Mouse (Mus musculus) heart, embryonic 16.5 days (tissue): ENCODE data around the gene Hdac1. TPM values are rescaled to one million over a fixed set of nuclear protein-coding genes. Genes with fewer than 3 reads are reported as not detected.

ENCODE experiments used
- ATAC-seq: fragments of 200-750 bp; cut with Nextera tagmentation; replicated peaks from 2 replicates; pipeline ENCODE4 v1.8.0; 2017; ENCODE audit warnings: moderate number of reproducible peaks; ENCODE audit not compliant: insufficient read depth, low FRiP score; ENCODE audit errors: extremely low read depth
- H3K27ac ChIP-seq: fragments of 300-500 bp; sonication (generic); 2 replicates; pipeline ENCODE4 v1.5.1; 2014; ENCODE audit warnings: mild to moderate bottlenecking, low read length, control low read depth, moderate library complexity
- H3K27me3 ChIP-seq: fragments of 300-500 bp; sonication (generic); 2 replicates; pipeline ENCODE4 v1.6.1; 2014; ENCODE audit warnings: low read length, mixed read lengths; ENCODE audit not compliant: control insufficient read depth, insufficient read depth
- H3K36me3 ChIP-seq: fragments of 300-500 bp; sonication (generic); 2 replicates; pipeline ENCODE4 v1.6.1; 2014; ENCODE audit not compliant: control insufficient read depth, insufficient read depth
- H3K4me1 ChIP-seq: fragments of 300-500 bp; sonication (generic); 2 replicates; pipeline ENCODE4 v1.6.1; 2014; ENCODE audit warnings: low read length, mixed read lengths; ENCODE audit not compliant: control insufficient read depth, insufficient read depth
- H3K4me2 ChIP-seq: fragments of 300-500 bp; sonication (generic); 2 replicates; pipeline ENCODE4 v1.6.1; 2014; ENCODE audit warnings: low read depth, mild to moderate bottlenecking, control low read depth, low read length
- H3K4me3 ChIP-seq: fragments of 300-500 bp; sonication (generic); 2 replicates; pipeline ENCODE4 v1.5.1; 2014; ENCODE audit warnings: mild to moderate bottlenecking, control low read depth, low read length
- H3K9ac ChIP-seq: fragments of 300-500 bp; sonication (generic); 2 replicates; pipeline ENCODE4 v1.6.1; 2014; ENCODE audit warnings: low read length, control low read depth
- H3K9me3 ChIP-seq: fragments of 300-500 bp; sonication (generic); replicated peaks from 2 replicates; pipeline ENCODE4 v1.6.1; 2016; ENCODE audit warnings: low read length; ENCODE audit not compliant: control insufficient read depth
- WGBS: fragments of 180-500 bp; shearing (Covaris S2); extraction: QIAGEN DNeasy Blood & Tissue Kit; methylation state at CpG from one replicate; pipeline ENCODE4 v1.1.7; 2014; 5-methylcytosine and 5-hydroxymethylcytosine counted together
- polyA plus RNA-seq: library from polyadenylated mRNA; unstranded; fragments of >200 nt; fragmentation: Nextera tagmentation; extraction: Ambion mirVana; gene quantifications from 2 replicates; pipeline ENCODE4 v1.2.1, GENCODE M21; 2015

The Hdac1 gene
- polyA plus RNA-seq, 1 experiment from 2014 or later = 139 TPM

- Histone ChIP-seq H3K4me1 (0 out of 2 replicates have a peak, but pooled peaks cover 2% of the 10 kb centered on the region), H3K9ac (no peak overlapping the region), H3K27ac (no peak overlapping the region), H3K4me3 (no peak overlapping the region), H3K36me3 (no peaks in the 10 kb centered on the region), H3K9me3 (no peaks in the 10 kb centered on the region), H3K27me3 (no peaks in the 10 kb centered on the region), H3K4me2 (no peak overlapping the region)
- WGBS = 86% methylated on average over 7 of the region's 7 CpGs
- no peak for ATAC-seq
Observed at GRCm38 (mm10) chr4:129568366-129568765, 25.9 kb upstream of the Hdac1 start.

- H3K4me3 ChIP-seq = no peak overlapping the region
- WGBS = 77% methylated on average over 6 of the region's 6 CpGs
- H3K9me3 ChIP-seq = no peaks in the 10 kb centered on the region
- no peak overlapping the region for H3K4me2 ChIP-seq
- H3K27me3 ChIP-seq = no peaks in the 10 kb centered on the region
- ATAC-seq = no peak
- no peaks in the 10 kb centered on the region for H3K4me1 ChIP-seq
- H3K27ac ChIP-seq = no peak overlapping the region
- no peak overlapping the region for H3K9ac ChIP-seq
- H3K36me3 ChIP-seq = no peaks in the 10 kb centered on the region
Observed at GRCm38 (mm10) chr4:129565139-129565538, 22.6 kb upstream of the Hdac1 start.

- Histone ChIP-seq H3K9ac (no peak overlapping the region), H3K36me3 (no peaks in the 10 kb centered on the region), H3K9me3 (no peaks in the 10 kb centered on the region), H3K27ac (no peak overlapping the region), H3K4me1 (no peaks in the 10 kb centered on the region), H3K4me2 (no peak overlapping the region), H3K4me3 (no peak overlapping the region), H3K27me3 (no peaks in the 10 kb centered on the region)
- whole genome bisulfite sequencing = 68% methylated on average over 8 of the region's 8 CpGs
- no peak for ATAC-seq
Observed at GRCm38 (mm10) chr4:129563718-129564117, 21.2 kb upstream of the Hdac1 start.

- WGBS = 58% methylated on average over 5 of the region's 5 CpGs
Observed at GRCm38 (mm10) chr4:129561184-129561583, 18.7 kb upstream of the Hdac1 start.

GRCm38 (mm10) chr4:129558321-129558955 is 15.9 kb upstream of the Hdac1 start:
- Histone ChIP-seq H3K4me3 (peak overlapping the region; percentile 60), H3K4me1 (peaks cover 11% of the 10 kb centered on the region), H3K27me3 (no peaks in the 10 kb centered on the region), H3K27ac (peak overlapping the region; percentile 61), H3K4me2 (no peak overlapping the region), H3K9me3 (no peaks in the 10 kb centered on the region), H3K36me3 (no peaks in the 10 kb centered on the region), H3K9ac (peak overlapping the region; percentile 16; the same call in 1 of the 2 replicates)
- ATAC-seq = peak; percentile 50
- 74% methylated on average over 12 of the region's 12 CpGs for WGBS

More at GRCm38 (mm10) chr4:129561184-129561583, 18.7 kb upstream of the Hdac1 start:
- no peaks in the 10 kb centered on the region for H3K36me3 ChIP-seq
- H3K4me2 ChIP-seq = no peak overlapping the region
- H3K27ac ChIP-seq = no peak overlapping the region
- no peaks in the 10 kb centered on the region for H3K27me3 ChIP-seq
- peaks cover 6% of the 10 kb centered on the region for H3K4me1 ChIP-seq
- no peak overlapping the region for H3K4me3 ChIP-seq
- no peaks in the 10 kb centered on the region for H3K9me3 ChIP-seq
- H3K9ac ChIP-seq = no peak overlapping the region
- ATAC-seq = no peak

GRCm38 (mm10) chr4:129557256-129557808 is 14.8 kb upstream of the Hdac1 start:
- WGBS = 65% methylated on average over 9 of the region's 9 CpGs
- peak overlapping the region; percentile 60 for H3K4me3 ChIP-seq
- no peaks in the 10 kb centered on the region for H3K27me3 ChIP-seq
- peak overlapping the region; percentile 94 for H3K4me2 ChIP-seq
- H3K4me1 ChIP-seq = peaks cover 11% of the 10 kb centered on the region
- ATAC-seq = no peak
- H3K36me3 ChIP-seq = no peaks in the 10 kb centered on the region
- H3K9me3 ChIP-seq = no peaks in the 10 kb centered on the region
- H3K27ac ChIP-seq = peak overlapping the region; percentile 50
- H3K9ac ChIP-seq = peak overlapping the region; percentile 72

GRCm38 (mm10) chr4:129556532-129557223 is 14.2 kb upstream of the Hdac1 start:
- Histone ChIP-seq H3K9ac (peak overlapping the region; percentile 72), H3K27me3 (no peaks in the 10 kb centered on the region), H3K9me3 (no peaks in the 10 kb centered on the region), H3K4me1 (peaks cover 11% of the 10 kb centered on the region), H3K4me2 (peak overlapping the region; percentile 94), H3K4me3 (peak overlapping the region; percentile 60), H3K27ac (peak overlapping the region; percentile 50), H3K36me3 (no peaks in the 10 kb centered on the region)
- WGBS = 7% methylated on average over 33 of the region's 33 CpGs
- ATAC-seq = peak; percentile 84

GRCm38 (mm10) chr4:129555862-129556531 is 13.5 kb upstream of the Hdac1 start:
- peak; percentile 15; the same call in 1 of the 2 replicates for ATAC-seq
- Histone ChIP-seq H3K4me3 (peak overlapping the region; percentile 60), H3K4me1 (peaks cover 11% of the 10 kb centered on the region), H3K27me3 (no peaks in the 10 kb centered on the region), H3K9me3 (no peaks in the 10 kb centered on the region), H3K9ac (peak overlapping the region; percentile 72), H3K27ac (no peak overlapping the region), H3K4me2 (peak overlapping the region; percentile 94), H3K36me3 (no peaks in the 10 kb centered on the region)
- 1% methylated on average over 24 of the region's 24 CpGs for WGBS
